Mouse (Mus musculus) heart, embryonic 12.5 days (tissue): ENCODE measurements around the gene Klhl7. TPM values are rescaled to one million over a fixed set of nuclear protein-coding genes. Genes with fewer than 3 reads are reported as not detected.

Experiments
- ATAC-seq: fragments of 200-750 bp; cut with Nextera tagmentation; 2 replicates; pipeline ENCODE4 v1.8.0; 2017; ENCODE audit warnings: moderate TSS enrichment, moderate library complexity; ENCODE audit not compliant: insufficient number of reproducible peaks, low FRiP score
- H3K27ac ChIP-seq: fragments of 300-500 bp; sonication (generic); 2 replicates; pipeline ENCODE4 v1.5.1; 2016; ENCODE audit warnings: mild to moderate bottlenecking, moderate library complexity; ENCODE audit not compliant: poor library complexity, severe bottlenecking
- H3K27me3 ChIP-seq: fragments of 300-500 bp; sonication (generic); replicated peaks from 2 replicates; pipeline ENCODE4 v1.6.1; 2016; ENCODE audit warnings: mild to moderate bottlenecking, moderate library complexity
- H3K36me3 ChIP-seq: fragments of 300-500 bp; sonication (generic); 2 replicates; pipeline ENCODE4 v1.6.1; 2016; ENCODE audit warnings: mild to moderate bottlenecking, moderate library complexity
- H3K4me1 ChIP-seq: fragments of 300-500 bp; sonication (generic); replicated peaks from 2 replicates; pipeline ENCODE4 v1.6.1; 2016; ENCODE audit warnings: mild to moderate bottlenecking
- H3K4me2 ChIP-seq: fragments of 300-500 bp; sonication (generic); 2 replicates; pipeline ENCODE4 v1.6.1; 2016; ENCODE audit warnings: mild to moderate bottlenecking, moderate library complexity
- H3K4me3 ChIP-seq: fragments of 300-500 bp; sonication (generic); 2 replicates; pipeline ENCODE4 v1.5.1; 2016; ENCODE audit warnings: mild to moderate bottlenecking
- H3K9ac ChIP-seq: fragments of 300-500 bp; sonication (generic); 2 replicates; pipeline ENCODE4 v1.6.1; 2016; ENCODE audit warnings: mild to moderate bottlenecking, moderate library complexity
- H3K9me3 ChIP-seq: fragments of 300-500 bp; sonication (generic); replicated peaks from 2 replicates; pipeline ENCODE4 v1.6.1; 2016; ENCODE audit warnings: mild to moderate bottlenecking, moderate library complexity
- WGBS: fragments of 180-500 bp; shearing (Covaris S2); methylation state at CpG from one replicate; pipeline ENCODE4 v1.1.7; 2016; 5-methylcytosine and 5-hydroxymethylcytosine counted together
- polyA plus RNA-seq: library from polyadenylated mRNA; unstranded; fragments of >200 nt; fragmentation: Nextera tagmentation; extraction: Ambion mirVana; gene quantifications from 2 replicates; pipeline ENCODE4 v1.2.1, GENCODE M21; 2016

Klhl7 gene
- polyA plus RNA-seq, 1 experiment from 2014 or later = 51.1 TPM

GRCm38 (mm10) chr5:24124175-24124574, 23.8 kb downstream of the Klhl7 start:
- Histone ChIP-seq H3K4me2 (no peak overlapping the region), H3K9me3 (no peaks in the 10 kb centered on the region), H3K27me3 (no peaks in the 10 kb centered on the region), H3K4me3 (no peak overlapping the region), H3K36me3 (peaks cover 13% of the 10 kb centered on the region; the same call in 1 of the 2 replicates), H3K27ac (peak overlapping the region; percentile 50), H3K4me1 (peaks cover 15% of the 10 kb centered on the region; the same call in 1 of the 2 replicates), H3K9ac (no peak overlapping the region)
- no peak for ATAC-seq
- 88% methylated on average over 1 of the region's 1 CpGs for WGBS

GRCm38 (mm10) chr5:24124579-24125276, 24.3 kb downstream of the Klhl7 start:
- Histone ChIP-seq H3K9ac (no peak overlapping the region), H3K9me3 (no peaks in the 10 kb centered on the region), H3K27ac (0 out of 2 replicates have a peak overlapping the region, but pooled peaks have one; percentile 51), H3K4me2 (no peak overlapping the region), H3K4me1 (peaks cover 15% of the 10 kb centered on the region; the same call in 1 of the 2 replicates), H3K4me3 (no peak overlapping the region), H3K36me3 (peaks cover 13% of the 10 kb centered on the region; the same call in 1 of the 2 replicates), H3K27me3 (no peaks in the 10 kb centered on the region)
- 84% methylated on average over 3 of the region's 3 CpGs for WGBS
- no peak for ATAC-seq

GRCm38 (mm10) chr5:24125910-24126636, 25.7 kb downstream of the Klhl7 start:
- H3K27ac ChIP-seq = peak overlapping the region; percentile 91
- 53% methylated on average over 1 of the region's 1 CpGs for WGBS

GRCm38 (mm10) chr5:24126967-24127366, 26.6 kb downstream of the Klhl7 start:
- ATAC-seq = peak; percentile 73; the same call in 1 of the 2 replicates
- 31% methylated on average over 4 of the region's 4 CpGs for WGBS
- Histone ChIP-seq H3K4me3 (no peak overlapping the region), H3K27ac (peak overlapping the region; percentile 91), H3K9ac (no peak overlapping the region), H3K4me1 (peaks cover 15% of the 10 kb centered on the region; the same call in 1 of the 2 replicates), H3K4me2 (peak overlapping the region; percentile 23; the same call in 1 of the 2 replicates), H3K36me3 (0 out of 2 replicates have a peak, but pooled peaks cover 10% of the 10 kb centered on the region), H3K27me3 (no peaks in the 10 kb centered on the region), H3K9me3 (no peaks in the 10 kb centered on the region)

More at GRCm38 (mm10) chr5:24125910-24126636, 25.7 kb downstream of the Klhl7 start:
- no peak overlapping the region for H3K4me2 ChIP-seq
- peaks cover 15% of the 10 kb centered on the region; the same call in 1 of the 2 replicates for H3K4me1 ChIP-seq
- ATAC-seq = no peak
- H3K9ac ChIP-seq = no peak overlapping the region
- H3K36me3 ChIP-seq = 0 out of 2 replicates have a peak, but pooled peaks cover 10% of the 10 kb centered on the region
- no peaks in the 10 kb centered on the region for H3K9me3 ChIP-seq
- H3K4me3 ChIP-seq = no peak overlapping the region
- H3K27me3 ChIP-seq = no peaks in the 10 kb centered on the region

- no peak for ATAC-seq
- Histone ChIP-seq H3K27ac (no peak overlapping the region), H3K9ac (no peak overlapping the region), H3K27me3 (no peaks in the 10 kb centered on the region), H3K9me3 (no peaks in the 10 kb centered on the region), H3K4me1 (peaks cover 8% of the 10 kb centered on the region), H3K36me3 (peaks cover 66% of the 10 kb centered on the region), H3K4me2 (no peak overlapping the region), H3K4me3 (no peak overlapping the region)
- WGBS = 82% methylated on average over 5 of the region's 5 CpGs
Measured at GRCm38 (mm10) chr5:24146964-24147363, 46.6 kb downstream of the Klhl7 start.

- H3K36me3 ChIP-seq = peaks cover 45% of the 10 kb centered on the region
- no peak overlapping the region for H3K4me2 ChIP-seq
- H3K4me1 ChIP-seq = no peaks in the 10 kb centered on the region
- no peak overlapping the region for H3K4me3 ChIP-seq
- H3K27ac ChIP-seq = no peak overlapping the region
- H3K9me3 ChIP-seq = no peaks in the 10 kb centered on the region
- no peak overlapping the region for H3K9ac ChIP-seq
- no peaks in the 10 kb centered on the region for H3K27me3 ChIP-seq
- 0 out of 2 replicates have a peak, but pooled peaks have one; percentile 51 for ATAC-seq
Measured at GRCm38 (mm10) chr5:24152199-24152598, 51.8 kb downstream of the Klhl7 start.

GRCm38 (mm10) chr5:24156774-24157173, 56.4 kb downstream of the Klhl7 start:
- no peak for ATAC-seq
- Histone ChIP-seq H3K9me3 (no peaks in the 10 kb centered on the region), H3K27me3 (no peaks in the 10 kb centered on the region), H3K9ac (no peak overlapping the region), H3K36me3 (peaks cover 32% of the 10 kb centered on the region), H3K4me3 (no peak overlapping the region), H3K4me1 (no peaks in the 10 kb centered on the region), H3K4me2 (no peak overlapping the region), H3K27ac (no peak overlapping the region)
- 90% methylated on average over 6 of the region's 6 CpGs for WGBS

- Histone ChIP-seq H3K9me3 (no peaks in the 10 kb centered on the region), H3K9ac (peak within 1 kb of the TSS; percentile 85), H3K4me3 (peak within 1 kb of the TSS; percentile 84), H3K4me2 (peak within 1 kb of the TSS; percentile 70), H3K27me3 (no peaks in the 10 kb centered on the region), H3K4me1 (peaks cover 4% of the 10 kb centered on the region), H3K36me3 (peaks cover 19% of the 10 kb centered on the region), H3K27ac (peak within 1 kb of the TSS; percentile 62)
- under 1% methylated on average over 52 of the region's 52 CpGs for WGBS
- peak; percentile 97 for ATAC-seq
Measured at GRCm38 (mm10) chr5:24164789-24165445, 64.5 kb downstream of the Klhl7 start, which contains the start of gene Nupl2. Gene Nupl2 (plus strand): TSS chr5:24164963.

- ATAC-seq = no peak
- Histone ChIP-seq H3K36me3 (peaks cover 29% of the 10 kb centered on the region), H3K9ac (no peak overlapping the region), H3K27me3 (no peaks in the 10 kb centered on the region), H3K9me3 (no peaks in the 10 kb centered on the region), H3K4me3 (no peak overlapping the region), H3K4me2 (no peak overlapping the region), H3K4me1 (peaks cover 4% of the 10 kb centered on the region), H3K27ac (no peak overlapping the region)
- 51% methylated on average over 5 of the region's 5 CpGs for WGBS
Measured at GRCm38 (mm10) chr5:24167263-24167662, 66.9 kb downstream of the Klhl7 start.

- WGBS = 91% methylated on average over 6 of the region's 6 CpGs
- H3K4me1 ChIP-seq = peaks cover 4% of the 10 kb centered on the region
- ATAC-seq = no peak
Measured at GRCm38 (mm10) chr5:24169881-24170280, 69.5 kb downstream of the Klhl7 start.

GRCm38 (mm10) chr5:24172092-24172491, 71.7 kb downstream of the Klhl7 start:
- H3K4me3 ChIP-seq = no peak overlapping the region
- H3K9me3 ChIP-seq = no peaks in the 10 kb centered on the region
- H3K27ac ChIP-seq = no peak overlapping the region
- no peak overlapping the region for H3K9ac ChIP-seq
- H3K4me2 ChIP-seq = no peak overlapping the region
- H3K27me3 ChIP-seq = no peaks in the 10 kb centered on the region
- peaks cover 53% of the 10 kb centered on the region for H3K36me3 ChIP-seq
- no peaks in the 10 kb centered on the region for H3K4me1 ChIP-seq
- no peak for ATAC-seq

More at GRCm38 (mm10) chr5:24169881-24170280, 69.5 kb downstream of the Klhl7 start:
- Histone ChIP-seq H3K27me3 (no peaks in the 10 kb centered on the region), H3K9ac (no peak overlapping the region), H3K9me3 (no peaks in the 10 kb centered on the region), H3K4me3 (no peak overlapping the region), H3K36me3 (peaks cover 42% of the 10 kb centered on the region), H3K27ac (no peak overlapping the region), H3K4me2 (no peak overlapping the region)
